Mouse (Mus musculus): ENCODE measurements around the gene Pole3.

Pole3 gene

DNA sequence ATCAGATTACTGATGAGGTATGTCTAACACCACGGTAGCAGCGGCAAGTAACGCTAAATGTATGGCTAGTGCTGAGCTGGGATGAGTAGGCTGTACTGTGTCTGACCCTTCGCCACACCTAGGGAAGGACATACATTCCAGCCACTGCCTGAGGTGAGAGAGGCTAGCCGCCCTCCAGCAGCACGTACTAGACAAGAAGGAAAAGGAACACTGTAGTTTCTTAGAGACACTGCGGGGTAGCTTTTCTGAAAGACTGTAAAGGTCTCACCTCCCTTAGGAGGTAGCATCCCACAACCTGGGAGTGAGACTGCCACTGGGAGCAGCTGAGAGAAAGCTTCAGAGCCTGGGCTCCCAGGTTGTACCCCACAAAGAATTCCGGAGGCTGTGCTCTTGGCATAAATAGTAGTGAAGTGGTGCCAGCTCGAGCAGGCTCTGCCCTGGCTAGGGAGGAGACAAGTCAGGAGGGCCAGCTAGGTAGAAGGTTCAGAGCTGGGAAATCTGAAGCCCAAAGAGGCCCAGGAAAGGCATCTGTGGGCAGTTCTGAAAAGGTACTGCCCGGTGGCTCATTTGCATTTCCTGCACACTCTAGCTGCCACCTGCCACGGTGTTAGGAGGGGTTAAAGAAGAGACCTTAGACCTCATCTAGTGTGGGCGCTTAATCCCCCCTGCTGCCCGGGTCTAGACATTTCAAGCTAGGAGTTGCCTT is 6.3 kb downstream of the Pole3 start:
- peak; percentile 26 for DNase-seq (ENCODE audit: low spot score)

DNA sequence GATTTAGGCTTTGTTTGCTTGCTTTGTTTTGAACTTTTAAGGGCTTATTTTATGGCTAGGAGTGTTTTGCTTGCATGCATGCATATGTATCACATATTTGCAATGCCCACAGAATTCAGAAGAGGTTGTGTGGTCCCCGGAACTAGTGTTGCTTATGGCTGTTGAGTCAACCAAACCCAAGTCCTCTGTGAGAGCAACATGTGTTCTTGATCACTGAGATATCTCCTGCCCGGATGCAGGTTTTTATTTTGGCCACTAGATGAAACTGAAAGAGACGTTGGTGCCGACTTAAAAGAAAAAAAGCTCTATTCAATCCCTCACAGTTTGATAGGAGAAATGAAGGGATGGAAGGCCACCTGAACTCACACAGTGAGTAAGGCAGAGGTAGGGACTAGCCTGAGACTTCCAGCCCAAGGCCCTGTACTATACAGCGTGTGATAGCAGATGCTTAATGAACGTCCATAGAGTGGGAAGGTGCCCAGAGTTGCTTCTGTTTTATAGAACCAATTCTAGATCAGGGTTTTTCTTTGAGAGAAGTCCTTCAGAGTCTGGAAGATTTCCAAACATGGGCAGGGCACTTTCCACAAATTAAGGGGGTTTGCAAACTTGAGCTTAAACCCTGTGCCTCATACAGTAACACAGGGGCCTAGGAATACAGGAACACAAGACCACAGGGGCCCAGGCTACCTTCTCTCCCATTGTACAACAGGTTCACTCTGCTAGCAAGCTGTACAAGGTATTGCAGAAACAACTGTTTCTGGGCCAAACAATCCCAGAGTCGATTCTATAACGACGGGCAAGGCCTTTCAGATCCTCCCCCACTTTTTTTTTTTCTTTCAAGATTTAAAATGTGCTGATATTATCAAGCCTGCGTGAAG is 7.1 kb downstream of the Pole3 start:
- DNase-seq (ENCODE audit: low spot score), result peak; percentile 13

DNA sequence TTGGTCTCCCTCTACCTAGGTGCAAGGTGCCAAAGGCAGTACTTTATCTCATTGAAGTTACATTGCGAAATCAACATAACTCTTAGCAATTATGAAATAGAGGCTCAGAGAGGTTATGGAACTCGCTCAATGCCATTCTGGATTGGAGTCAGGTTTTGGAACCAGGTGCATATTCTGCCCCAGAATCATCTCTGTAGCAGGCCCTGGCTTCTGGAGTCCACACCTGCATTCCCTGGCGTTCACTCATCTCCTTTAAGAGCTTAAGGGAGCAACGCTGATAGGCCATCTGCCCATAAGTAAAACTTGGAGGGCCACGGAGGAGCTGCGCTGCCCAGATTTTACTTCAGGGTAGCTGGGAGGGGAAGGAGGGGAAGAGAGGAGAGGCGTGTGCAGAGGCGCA is 7.8 kb downstream of the Pole3 start:
- no peak for DNase-seq (ENCODE audit: low spot score)

DNA sequence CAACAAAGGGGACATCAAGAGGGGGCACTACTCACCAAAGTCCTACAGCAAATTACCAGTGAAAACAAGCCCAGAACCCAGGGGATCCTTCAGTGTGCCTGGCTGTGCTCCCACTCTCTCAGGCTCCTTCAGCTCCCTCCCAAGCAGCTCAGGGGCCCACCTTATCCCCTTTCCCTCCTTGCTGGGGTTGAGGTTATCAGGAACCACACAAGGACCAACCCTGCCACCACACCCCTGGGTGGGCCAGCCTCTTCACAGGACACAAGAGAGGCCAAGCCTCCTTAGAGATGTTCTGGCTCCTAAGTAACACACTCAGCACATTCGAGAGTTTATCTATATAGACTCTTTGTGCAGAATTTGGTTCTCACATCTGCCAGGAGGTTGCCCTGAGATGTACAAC is 8.3 kb downstream of the Pole3 start:
- DNase-seq (ENCODE audit: low spot score), result peak; percentile 16

DNA sequence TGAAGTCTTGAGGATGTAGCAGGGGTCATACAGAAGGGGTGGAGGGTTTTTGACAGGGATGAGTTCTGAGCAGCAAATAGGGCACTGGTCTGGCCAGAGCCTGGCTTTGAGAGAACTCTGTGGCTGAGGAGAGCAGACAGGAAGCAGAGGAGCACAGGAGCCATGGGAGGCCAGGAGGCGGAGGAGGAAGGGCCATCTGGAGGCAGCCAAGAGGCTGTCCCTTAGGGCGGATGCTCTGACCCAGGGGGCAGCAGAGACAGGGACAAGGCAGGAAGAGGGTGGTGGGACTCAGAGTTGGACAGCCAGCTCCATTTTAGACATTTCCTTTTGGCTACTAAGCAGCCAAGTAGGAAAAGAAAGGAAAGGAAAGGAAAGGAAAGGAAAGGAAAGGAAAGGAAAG is 8.8 kb downstream of the Pole3 start:
- peak; percentile 73 for DNase-seq (ENCODE audit: low spot score)

DNA sequence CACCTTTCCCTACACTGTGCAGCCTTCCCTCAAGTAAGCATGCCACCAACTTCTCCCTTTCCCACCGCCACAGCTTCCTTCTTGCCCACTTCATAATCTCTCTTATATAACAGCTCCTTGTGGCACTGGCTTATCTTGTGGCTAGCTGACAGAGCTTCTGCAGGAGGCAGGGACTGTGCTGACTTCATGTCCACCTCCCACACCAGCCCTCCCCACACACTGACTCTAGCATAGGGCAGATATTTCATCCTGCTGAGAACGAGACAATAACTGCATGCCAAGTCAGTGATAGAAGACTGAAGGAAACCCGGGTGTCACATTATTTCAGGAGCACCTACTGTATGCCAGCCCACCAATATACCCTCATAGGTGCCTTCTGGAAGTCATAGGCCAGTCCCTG is 9.4 kb downstream of the Pole3 start:
- no peak for DNase-seq (ENCODE audit: low spot score)

DNA sequence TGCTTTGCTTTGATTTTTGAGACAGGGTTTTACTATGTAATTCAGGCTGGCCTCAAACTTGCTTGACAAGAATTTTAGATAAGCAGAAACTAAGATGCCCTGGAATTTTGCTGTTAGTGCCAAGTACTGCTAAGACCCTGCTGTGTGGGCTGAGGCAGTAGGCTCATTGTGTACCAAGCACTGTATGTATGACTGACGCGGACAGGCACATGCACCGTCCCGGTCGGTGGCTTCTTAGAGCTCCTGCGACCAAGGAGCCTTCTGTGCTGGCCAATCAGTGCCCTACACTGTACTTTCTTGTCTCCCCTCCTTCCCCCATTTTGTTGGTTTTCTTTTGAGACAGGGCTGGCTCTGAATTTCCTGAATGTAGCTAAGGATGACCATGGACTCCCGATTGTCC is 9.9 kb downstream of the Pole3 start:
- DNase-seq (ENCODE audit: low spot score), result no peak

DNA sequence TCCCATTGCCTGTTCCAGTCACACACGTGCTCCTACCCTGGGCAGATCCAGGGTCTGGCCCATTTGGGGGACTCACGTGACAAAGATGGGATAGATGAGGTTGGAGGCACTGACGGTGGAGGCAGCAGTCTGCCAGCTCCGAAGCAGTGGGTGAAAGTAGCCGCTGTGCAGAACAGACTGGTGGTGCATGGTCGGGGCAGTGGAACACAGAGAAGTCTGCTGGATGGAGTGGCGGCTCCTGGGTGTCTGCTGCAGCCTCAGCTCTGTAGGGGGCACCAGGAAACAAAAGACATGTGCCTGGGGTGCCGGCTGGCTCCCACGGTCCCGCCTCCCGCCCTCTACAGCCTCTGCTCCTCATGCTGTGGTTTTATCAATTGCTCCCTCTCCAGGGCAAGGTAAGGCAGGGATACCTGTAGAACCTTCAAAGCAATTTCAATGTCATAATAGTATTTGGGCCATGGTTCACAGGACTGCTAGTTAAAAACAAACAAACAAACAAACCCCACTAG is 10.8 kb downstream of the Pole3 start:
- DNase-seq (ENCODE audit: low spot score), result peak; percentile 46

DNA sequence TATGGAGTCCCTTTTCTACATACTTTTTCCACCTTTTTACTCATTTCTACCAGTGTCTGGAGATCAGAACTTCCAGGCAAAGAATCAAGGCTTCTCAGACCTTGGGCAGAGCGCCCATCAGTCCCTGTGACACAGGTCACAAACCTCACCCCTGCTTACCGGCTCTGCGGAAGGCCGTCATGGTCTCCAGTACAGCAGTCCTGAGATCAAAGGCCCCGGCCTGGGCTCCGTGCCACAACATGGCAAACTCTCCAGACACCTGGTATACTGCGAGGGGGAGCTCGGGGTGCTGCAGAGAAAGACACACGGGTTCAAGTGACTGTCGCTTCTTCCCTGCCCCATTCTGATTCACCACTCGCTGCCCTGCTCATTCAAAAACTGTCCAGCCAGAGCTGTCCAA is 14.9 kb downstream of the Pole3 start:
- DNase-seq (ENCODE audit: low spot score), result peak; percentile 70

DNA sequence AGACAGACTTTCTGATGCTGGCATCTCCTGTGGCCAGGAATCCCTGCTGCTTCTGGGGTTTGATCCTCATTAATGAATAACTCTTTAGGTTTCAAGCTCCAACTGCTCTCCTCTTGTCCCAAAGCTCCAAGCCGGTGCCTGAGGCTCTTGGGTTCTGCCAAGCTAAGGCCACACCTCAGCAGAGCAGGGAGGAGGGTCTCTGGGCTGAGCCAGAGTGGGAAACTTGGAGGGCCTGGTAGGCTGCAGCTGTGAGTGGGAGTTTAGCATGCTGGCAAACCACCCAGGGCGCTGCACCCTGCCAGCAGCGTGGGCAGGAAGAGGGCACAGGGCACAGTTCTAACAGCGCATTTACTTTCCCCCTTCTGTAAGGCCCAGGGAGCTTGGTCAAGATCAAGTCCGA is 16.0 kb downstream of the Pole3 start:
- DNase-seq (ENCODE audit: low spot score), result peak; percentile 14

DNA sequence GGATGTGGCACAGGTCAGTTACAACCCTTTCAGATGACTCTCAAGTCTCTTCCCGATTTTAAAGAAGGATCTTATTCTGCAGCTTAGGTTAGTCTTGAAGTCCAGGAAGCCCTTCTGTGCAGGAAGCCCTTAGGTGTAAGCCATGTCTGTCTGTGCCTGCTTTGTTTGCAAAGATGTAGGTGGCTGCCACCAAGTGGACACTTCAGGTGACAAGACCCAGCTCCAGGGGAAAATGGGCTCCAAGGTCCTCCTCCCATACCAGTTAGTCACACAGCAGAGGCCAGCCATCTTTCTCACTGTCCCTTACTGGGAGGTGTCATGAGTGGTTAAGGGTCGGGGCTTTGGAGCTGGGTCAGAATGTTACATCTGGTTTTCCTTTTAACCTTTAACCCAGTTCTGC is 18.1 kb downstream of the Pole3 start:
- DNase-seq (ENCODE audit: low spot score), result peak; percentile 72

DNA sequence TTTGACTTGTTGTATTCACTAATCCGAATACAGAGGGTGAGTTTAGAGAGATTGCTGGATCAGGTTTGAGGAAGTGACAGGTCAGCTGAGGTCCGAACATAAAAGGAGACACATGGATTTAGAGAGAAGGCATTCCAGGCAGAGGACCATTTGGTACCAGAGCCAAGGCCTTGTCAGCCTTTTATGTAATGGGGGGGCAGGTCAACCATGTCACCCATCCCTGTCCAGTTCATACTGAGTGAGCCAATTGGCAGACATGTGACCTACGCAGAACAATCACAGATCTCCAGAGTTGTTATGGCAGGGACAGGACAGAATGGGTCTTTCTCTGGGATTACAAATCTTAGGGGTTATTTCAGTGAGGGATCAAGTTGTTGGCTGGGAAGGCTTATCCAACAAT is 18.9 kb downstream of the Pole3 start:
- DNase-seq (ENCODE audit: low spot score), result no peak

DNA sequence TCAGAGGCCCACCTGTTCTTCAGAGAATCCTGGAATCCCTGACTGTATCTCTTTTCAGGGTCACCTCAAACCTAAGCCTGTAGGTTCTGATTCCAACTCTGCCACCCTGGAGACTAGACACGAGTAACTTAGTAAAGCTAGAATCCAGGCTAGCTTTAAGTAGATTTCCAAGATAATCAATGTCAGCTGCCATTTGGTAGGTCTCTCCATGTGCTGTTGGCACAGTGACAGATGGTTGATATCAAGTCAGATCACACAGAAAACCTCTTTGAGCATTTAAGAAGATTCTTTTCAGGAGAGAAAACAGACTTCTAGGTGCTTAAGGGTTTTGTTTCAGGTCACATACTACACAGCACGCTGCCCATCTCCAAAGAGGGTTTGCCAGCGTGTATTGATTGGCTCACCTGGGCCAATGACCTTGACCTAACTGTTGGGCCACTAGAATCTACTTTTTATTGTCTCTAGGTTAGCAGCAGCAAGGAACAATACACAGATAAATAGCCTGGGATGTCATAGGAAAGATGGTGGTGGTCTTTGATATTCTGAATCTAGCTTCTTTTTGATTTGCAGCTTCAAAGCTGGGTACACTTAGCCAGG is 21.4 kb downstream of the Pole3 start, which contains the start of gene Hdhd3:
Gene Hdhd3, minus strand, starts transcription at position 94 of the 597 bp plus-strand sequence.
- DNase-seq (ENCODE audit: low spot score), result peak; percentile 46

DNA sequence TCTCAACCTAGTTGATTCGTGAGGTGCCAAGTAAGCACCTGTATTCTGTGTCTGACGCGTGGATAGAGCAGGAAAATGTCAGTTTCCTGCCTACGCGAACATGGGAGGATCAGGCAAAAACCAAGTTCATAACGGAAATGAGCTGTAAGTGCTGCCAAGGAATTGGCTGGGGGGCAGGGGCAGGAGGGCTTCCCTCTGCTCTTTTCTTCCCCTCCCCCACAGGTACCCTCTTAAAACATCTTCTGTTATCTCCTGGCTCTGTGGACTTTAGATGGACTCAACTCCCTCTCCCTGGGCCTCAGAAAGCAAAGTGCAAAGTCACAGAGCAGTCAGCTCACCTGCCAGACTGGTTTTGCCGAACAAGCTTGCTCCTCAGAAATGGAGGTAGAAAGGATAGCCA is 21.9 kb downstream of the Pole3 start:
- peak; percentile 14 for DNase-seq (ENCODE audit: low spot score)

DNA sequence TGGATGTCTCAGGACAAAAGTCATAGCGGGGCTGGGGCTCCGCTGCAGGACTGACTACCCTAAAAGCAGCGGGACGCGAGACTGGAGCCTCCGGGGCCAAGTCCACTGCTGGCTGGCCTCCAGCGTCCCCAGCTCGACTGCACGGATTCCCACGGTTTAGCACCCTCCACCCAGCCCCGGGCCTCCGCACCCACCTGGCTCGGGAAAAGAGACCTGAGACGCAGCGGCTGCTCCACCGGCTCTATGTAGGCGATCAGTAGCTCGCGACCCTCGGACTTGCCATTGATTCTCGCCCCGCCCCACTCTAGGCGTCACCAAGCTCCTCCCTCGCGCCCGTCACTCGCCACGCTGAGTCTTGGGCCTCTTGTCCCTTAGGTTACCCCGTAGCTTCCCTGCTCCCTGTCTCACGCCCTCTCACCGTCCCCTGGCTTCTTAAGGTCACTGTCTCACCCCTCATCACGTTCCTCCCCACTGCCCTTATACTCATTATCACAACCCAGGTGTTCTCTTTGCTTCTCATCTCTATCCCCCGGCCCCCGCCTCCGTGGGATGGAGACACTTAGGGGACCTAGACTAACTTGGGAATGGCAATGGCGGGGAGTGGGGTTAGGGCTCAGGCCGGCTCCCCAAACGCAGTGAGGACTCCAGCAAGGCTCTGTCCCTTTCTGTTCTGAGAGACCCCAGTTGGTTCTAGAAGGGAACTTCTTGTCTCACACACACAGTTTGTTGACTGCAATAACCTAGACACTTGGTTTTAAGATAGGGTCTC is 22.7 kb downstream of the Pole3 start:
- DNase-seq (ENCODE audit: low spot score), result peak; percentile 93

DNA sequence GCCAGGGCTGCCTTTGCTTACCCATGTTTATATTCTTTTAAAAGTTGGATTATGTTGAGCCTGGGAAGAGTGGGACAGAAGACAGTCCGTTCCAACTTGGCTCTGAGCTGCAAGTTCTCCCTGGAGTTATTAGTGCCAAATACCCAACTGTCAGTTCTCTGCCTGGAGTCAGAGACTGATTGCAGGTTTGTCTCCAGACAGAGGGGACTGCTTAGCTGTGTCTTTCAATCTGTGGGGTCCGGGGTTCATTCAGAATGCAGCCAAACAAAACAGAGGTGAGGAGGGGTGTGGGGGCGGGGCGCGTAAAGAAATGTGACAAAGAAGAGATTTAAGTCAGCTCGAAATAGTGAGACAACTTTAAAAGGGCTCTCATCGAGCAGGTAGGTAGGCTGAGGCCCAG is 23.3 kb downstream of the Pole3 start:
- DNase-seq (ENCODE audit: low spot score), result peak; percentile 18

DNA sequence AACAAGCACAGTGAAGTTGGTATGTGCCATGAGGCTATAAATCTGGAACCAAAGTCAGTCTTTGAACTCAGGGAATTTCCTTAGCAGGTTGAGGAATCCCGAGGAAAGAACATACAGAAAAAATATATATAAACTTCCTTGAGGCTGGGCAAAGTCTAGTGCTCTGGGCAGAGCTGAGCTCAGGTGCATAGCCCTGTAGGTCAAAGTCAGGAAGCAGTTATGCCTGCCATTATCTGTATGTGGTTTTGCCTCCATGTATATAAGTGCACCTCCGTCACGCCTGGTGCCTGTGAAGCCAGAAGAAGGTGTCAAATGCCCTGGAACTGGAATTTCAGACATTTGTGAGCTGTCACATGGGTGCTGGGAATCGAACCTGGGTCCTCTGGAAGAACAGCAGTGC is 24.1 kb downstream of the Pole3 start:
- DNase-seq (ENCODE audit: low spot score), result no peak

DNA sequence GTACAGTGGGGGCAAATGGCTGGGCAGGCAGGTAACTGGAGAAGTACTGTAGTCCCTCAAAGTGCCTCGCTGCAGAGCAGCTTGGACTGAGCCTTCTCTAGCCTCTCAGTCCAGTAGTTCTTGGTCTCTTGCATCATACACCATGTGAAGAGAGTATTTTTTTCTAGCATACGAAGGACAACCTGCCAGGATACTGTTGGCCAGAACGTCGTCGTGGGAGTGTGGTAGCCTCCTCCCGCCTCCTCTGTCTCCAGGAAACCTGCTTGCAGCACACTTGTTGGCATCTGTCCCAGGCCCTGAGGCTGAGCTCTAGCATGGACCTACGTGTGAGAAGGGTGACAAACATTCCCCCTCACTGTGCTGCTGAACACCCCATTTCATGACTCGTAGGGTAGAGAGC is 28.1 kb downstream of the Pole3 start:
- peak; percentile 90 for DNase-seq (ENCODE audit: low spot score)

DNA sequence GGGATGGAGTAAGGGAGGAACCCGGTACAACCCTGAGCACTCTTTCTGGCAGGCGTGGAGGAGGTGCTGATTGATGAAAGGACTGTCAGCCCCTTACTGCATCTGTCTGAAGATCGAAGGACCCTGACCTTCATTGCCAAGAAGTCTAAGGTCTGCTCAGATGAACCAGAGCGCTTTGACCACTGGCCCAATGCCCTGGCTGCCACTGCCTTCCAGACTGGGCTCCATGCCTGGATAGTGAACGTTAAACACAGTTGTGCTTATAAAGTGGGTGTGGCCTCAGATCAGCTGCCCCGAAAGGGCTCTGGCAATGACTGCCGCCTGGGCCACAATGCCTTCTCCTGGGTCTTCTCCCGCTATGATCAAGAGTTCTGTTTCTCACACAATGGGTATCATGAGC is 28.9 kb downstream of the Pole3 start:
- DNase-seq (ENCODE audit: low spot score), result peak; percentile 73

DNA sequence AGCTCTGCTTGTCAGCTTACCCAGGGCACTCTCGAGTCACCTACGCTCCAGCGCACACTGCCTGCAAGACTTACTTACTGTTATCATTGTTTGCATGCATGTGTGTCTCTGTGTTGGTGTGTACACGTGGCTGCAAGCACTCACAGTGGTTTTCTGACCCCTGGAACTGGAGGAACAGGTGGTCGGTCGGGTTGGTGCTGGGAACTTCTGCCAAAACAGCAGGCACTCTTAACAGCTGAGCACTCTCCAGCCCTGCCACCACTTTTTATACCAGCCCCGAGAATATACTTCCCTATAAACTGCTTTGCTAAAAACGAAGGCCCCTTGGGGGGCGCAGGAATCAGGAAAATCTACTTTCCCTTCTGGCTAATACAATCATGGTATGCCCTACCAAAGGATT is 30.6 kb downstream of the Pole3 start:
- DNase-seq (ENCODE audit: low spot score), result no peak

DNA sequence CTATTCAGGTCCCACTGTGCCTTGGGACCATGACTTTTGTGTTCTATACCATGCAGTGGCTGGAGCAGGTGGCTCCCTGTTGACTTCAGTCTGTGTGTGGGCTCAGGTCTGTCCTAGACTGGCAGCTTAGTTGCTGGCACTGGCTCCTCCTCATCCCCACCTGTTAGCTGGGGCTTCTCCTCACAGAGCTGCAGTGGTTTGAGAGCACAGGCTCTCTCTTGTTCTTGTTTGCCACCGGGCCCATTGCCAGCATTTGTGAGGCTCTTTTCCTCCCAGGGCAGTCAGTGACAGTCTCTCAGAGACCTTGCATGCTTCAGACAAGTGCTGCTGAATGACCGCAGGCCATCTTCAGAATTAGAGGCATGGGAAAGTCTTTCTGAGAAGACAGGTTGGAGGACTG is 32.2 kb downstream of the Pole3 start:
- no peak for DNase-seq (ENCODE audit: low spot score)

DNA sequence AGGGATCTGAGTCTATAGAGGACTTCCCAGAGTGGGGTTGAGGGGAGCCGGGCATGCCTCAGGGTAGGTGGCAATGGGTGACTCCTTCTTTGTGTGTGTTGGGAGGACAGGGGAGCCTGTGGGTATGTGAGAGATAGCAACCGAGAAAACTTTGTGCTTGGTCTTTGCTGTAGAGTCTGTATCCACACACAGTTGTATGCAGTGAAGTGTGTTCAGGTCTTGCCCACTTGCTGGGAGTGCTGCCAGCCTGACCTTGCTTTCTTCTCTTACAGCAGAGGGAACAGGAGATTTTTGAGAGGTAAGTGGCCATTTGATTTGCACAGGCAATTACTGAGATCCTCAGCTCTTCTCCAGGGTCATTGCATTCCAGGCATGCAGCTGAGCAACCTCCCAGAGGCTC is 37.0 kb downstream of the Pole3 start:
- no peak for DNase-seq (ENCODE audit: low spot score)

Data from MN1 (cell line).